Mouse (Mus musculus) liver, adult 2 months (tissue): ENCODE data around the gene Ms4a3.

ENCODE experiments used
- CTCF ChIP-seq: fragments of 200-500 bp; IDR thresholded peaks from 2 replicates; pipeline ENCODE4 v1.5.1; 2011; ENCODE audit warnings: low read depth, low read length, control low read depth
- POLR2A ChIP-seq: fragments of 200-500 bp; IDR thresholded peaks from 2 replicates; pipeline ENCODE4 v1.6.1; 2011; ENCODE audit warnings: low read length, control low read depth; ENCODE audit not compliant: insufficient read depth; ENCODE audit errors: extremely low read depth

DNA sequence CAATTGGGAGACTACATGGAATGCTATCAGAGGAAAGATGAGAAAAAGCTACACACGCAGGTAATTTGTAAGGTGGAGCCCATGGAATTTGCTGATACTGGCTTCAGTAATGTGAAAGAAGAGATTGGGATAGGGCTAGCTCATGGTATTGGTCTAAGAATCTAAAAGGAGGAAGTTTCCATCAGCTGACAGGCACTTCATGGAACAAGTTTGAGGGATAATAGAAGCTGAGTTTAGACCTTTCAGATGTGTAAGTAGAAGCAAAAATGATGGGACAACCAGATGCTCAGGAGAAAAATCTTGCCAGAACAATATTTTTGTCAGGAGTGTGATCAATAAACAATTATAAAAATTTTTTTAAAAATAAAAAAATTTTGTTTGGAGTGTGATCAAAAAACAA, 6.9 kb downstream of the Ms4a3 start:
- no peak for TF ChIP-seq CTCF
- TF ChIP-seq POLR2A = no peak
